Mouse (Mus musculus) stomach, postnatal 0 days (tissue): ENCODE results near the gene Cebpg. TPM values are rescaled to one million over a fixed set of nuclear protein-coding genes. Genes with fewer than 3 reads are reported as not detected.

ENCODE experiments used
- ATAC-seq: fragments of 200-750 bp; cut with Nextera tagmentation; 2 replicates; pipeline ENCODE4 v1.8.0; 2017; ENCODE audit not compliant: low FRiP score, low TSS enrichment
- DNase-seq: peaks from one replicate; pipeline ENCODE4 v3.0.0-alpha.2; 2016; ENCODE audit warnings: low spot score
- H3K27ac ChIP-seq: fragments of 300-500 bp; sonication (generic); replicated peaks from 2 replicates; pipeline ENCODE4 v1.5.1; 2014; ENCODE audit warnings: mild to moderate bottlenecking, control low read depth
- H3K27me3 ChIP-seq: fragments of 300-500 bp; sonication (generic); 2 replicates; pipeline ENCODE4 v1.6.1; 2014; ENCODE audit warnings: low read length; ENCODE audit not compliant: control insufficient read depth, insufficient read depth
- H3K36me3 ChIP-seq: fragments of 300-500 bp; sonication (generic); 2 replicates; pipeline ENCODE4 v1.6.1; 2014; ENCODE audit warnings: low read length, mixed read lengths; ENCODE audit not compliant: control insufficient read depth, insufficient read depth
- H3K4me1 ChIP-seq: fragments of 300-500 bp; sonication (generic); replicated peaks from 2 replicates; pipeline ENCODE4 v1.6.1; 2014; ENCODE audit warnings: antibody characterized with exemption; ENCODE audit not compliant: control insufficient read depth, insufficient read depth
- H3K4me2 ChIP-seq: fragments of 300-500 bp; sonication (generic); replicated peaks from 2 replicates; pipeline ENCODE4 v1.6.1; 2014; ENCODE audit warnings: low read depth, mild to moderate bottlenecking, control low read depth, moderate library complexity
- H3K4me3 ChIP-seq: fragments of 300-500 bp; sonication (generic); 2 replicates; pipeline ENCODE4 v1.5.1; 2014; ENCODE audit warnings: low read depth, low read length, control low read depth
- H3K9ac ChIP-seq: fragments of 300-500 bp; sonication (generic); 2 replicates; pipeline ENCODE4 v1.6.1; 2014; ENCODE audit warnings: mild to moderate bottlenecking, low read length, control low read depth, mixed read lengths
- H3K9me3 ChIP-seq: fragments of 300-500 bp; sonication (generic); 2 replicates; pipeline ENCODE4 v1.6.1; 2016; ENCODE audit warnings: low read length; ENCODE audit not compliant: control insufficient read depth
- CTCF ChIP-seq: IDR thresholded peaks from 2 replicates; pipeline ENCODE4 v1.5.1; 2016; ENCODE audit warnings: antibody characterized with exemption, low read depth, mild to moderate bottlenecking, moderate library complexity
- EP300 ChIP-seq: optimal IDR thresholded peaks from 2 replicates; pipeline ENCODE3; 2016; ENCODE audit warnings: antibody characterized with exemption
- WGBS: fragments of 180-500 bp; shearing (Covaris S2); extraction: QIAGEN DNeasy Blood & Tissue Kit; methylation state at CpG from one replicate; pipeline ENCODE4 v1.1.7; 2014; 5-methylcytosine and 5-hydroxymethylcytosine counted together
- polyA plus RNA-seq: library from polyadenylated mRNA; unstranded; fragments of >200 nt; fragmentation: Nextera tagmentation; extraction: Ambion mirVana; gene quantifications from 2 replicates; pipeline ENCODE4 v1.2.1, GENCODE M21; 2015

Cebpg gene
- polyA plus RNA-seq, 1 experiment from 2014 or later: 29.7 TPM

DNA sequence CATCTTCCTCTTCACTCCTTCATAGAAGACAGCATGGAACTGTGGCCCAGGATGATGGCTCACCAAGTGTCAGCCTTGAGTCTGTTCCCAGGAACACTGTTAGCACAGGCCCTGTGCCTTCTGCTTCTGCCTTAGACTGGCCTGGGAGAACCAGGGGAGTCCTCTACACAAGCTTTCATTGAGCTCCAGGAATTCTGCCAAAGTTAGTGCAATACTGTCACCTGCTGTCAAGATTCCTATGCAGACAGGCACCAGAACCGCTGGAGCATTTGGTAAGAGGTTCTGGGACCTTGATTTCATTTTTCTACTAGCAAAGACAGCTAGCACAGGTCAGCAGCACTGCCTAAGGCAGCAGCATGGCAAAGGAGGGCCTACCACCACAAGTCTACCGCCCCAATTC lies 11.7 kb downstream of the Cebpg start:
- TF ChIP-seq CTCF: no peak
- no peak for TF ChIP-seq EP300
- no peak overlapping the region for H3K27ac ChIP-seq
- DNase-seq (no peak), ATAC-seq (no peak)
- WGBS: 84% methylated on average over 2 of the region's 2 CpGs
- H3K36me3 ChIP-seq: peaks cover 17% of the 10 kb centered on the region
- no peak overlapping the region for H3K4me3 ChIP-seq
- no peaks in the 10 kb centered on the region for H3K27me3 ChIP-seq
- no peaks in the 10 kb centered on the region for H3K9me3 ChIP-seq
- H3K4me1 ChIP-seq: no peaks in the 10 kb centered on the region
- no peak overlapping the region for H3K4me2 ChIP-seq
- H3K9ac ChIP-seq: no peak overlapping the region

DNA sequence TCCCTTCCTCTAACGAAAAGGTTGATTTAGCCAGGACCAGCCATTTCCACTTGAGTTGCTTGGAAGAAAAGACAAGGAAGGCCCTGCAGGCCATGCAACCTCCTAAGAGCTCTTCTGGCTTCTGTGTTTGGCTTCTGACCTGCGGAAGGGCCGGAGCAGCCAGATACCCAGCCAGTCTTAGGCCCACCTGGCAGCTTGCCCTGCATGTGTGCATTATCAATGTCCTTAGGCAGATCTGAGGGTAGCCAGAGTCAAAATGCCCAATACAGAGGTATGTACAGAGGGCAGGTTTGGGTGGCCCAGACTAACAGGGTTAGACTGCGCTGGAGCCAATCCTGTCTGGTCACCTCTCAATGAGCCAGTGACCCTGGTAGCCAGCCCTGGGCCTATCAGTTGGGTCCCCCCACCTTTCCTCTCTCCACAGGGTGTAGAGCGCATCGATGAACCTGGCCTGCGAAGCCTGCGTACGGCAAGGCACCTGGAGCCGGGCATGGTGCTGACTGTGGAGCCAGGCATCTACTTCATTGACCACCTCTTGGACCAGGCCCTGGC lies 13.0 kb downstream of the Cebpg start:
- Histone ChIP-seq H3K9ac (no peak overlapping the region), H3K36me3 (peaks cover 17% of the 10 kb centered on the region), H3K9me3 (no peaks in the 10 kb centered on the region), H3K4me3 (no peak overlapping the region), H3K27ac (no peak overlapping the region), H3K4me2 (no peak overlapping the region), H3K4me1 (no peaks in the 10 kb centered on the region), H3K27me3 (no peaks in the 10 kb centered on the region)
- no peak for TF ChIP-seq EP300
- no peak for TF ChIP-seq CTCF
- WGBS: 92% methylated on average over 10 of the region's 10 CpGs
- DNase-seq: no peak
- ATAC-seq: no peak

DNA sequence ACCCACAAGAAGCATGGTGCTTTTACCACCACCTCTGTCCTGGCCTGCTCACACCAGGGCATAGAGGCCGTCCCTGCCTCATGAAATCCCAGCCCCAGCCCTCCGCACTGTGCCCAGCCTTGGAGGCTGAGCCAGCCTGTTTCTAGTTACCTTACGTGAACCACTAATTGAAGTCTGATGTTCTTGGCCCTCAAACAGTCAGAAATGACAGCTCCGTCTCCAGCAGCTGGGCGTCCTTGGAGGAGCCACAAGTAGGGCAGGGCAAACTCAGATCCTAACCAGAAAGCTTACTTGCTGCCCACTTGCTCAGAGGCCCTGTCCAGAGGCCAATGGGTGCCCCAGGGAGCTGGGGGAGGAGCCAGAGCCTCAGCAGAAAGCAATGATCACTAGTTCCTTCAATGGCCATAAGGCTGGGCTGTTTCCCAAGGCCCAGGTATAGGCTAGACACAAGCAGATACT lies 13.6 kb downstream of the Cebpg start:
- DNase-seq (peak; percentile 24), ATAC-seq (no peak)
- H3K4me2 ChIP-seq: no peak overlapping the region
- no peaks in the 10 kb centered on the region for H3K4me1 ChIP-seq
- no peaks in the 10 kb centered on the region for H3K9me3 ChIP-seq
- no peak overlapping the region for H3K9ac ChIP-seq
- H3K27me3 ChIP-seq: no peaks in the 10 kb centered on the region
- no peak overlapping the region for H3K4me3 ChIP-seq
- TF ChIP-seq CTCF (peak; percentile 23; the same call in 1 of the 2 replicates), EP300 (no peak)
- 94% methylated on average over 5 of the region's 5 CpGs for WGBS
- no peak overlapping the region for H3K27ac ChIP-seq
- peaks cover 17% of the 10 kb centered on the region for H3K36me3 ChIP-seq

DNA sequence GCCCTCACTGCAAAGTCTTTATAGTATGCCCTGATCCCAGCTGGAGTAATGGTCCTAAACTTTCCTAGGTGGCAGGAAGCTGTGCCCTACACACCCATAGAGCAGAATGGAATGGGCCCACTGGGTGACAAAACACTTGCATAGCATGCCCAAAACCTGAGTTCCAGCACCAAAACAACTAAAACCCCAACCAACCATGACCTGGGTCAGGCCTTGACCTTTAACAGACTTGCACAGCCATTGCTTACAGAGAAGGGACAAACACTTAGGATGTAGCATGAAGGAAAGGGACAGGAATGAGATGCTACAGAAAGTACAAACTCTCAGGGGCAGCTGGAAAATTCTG lies 14.2 kb downstream of the Cebpg start:
- H3K4me1 ChIP-seq: no peaks in the 10 kb centered on the region
- no peaks in the 10 kb centered on the region for H3K9me3 ChIP-seq
- no peak for ATAC-seq
- DNase-seq: peak; percentile 9
- no peaks in the 10 kb centered on the region for H3K27me3 ChIP-seq
- no peak overlapping the region for H3K4me2 ChIP-seq
- no peak overlapping the region for H3K27ac ChIP-seq
- no peak overlapping the region for H3K9ac ChIP-seq
- TF ChIP-seq EP300 (no peak), CTCF (no peak)
- peaks cover 17% of the 10 kb centered on the region for H3K36me3 ChIP-seq
- H3K4me3 ChIP-seq: no peak overlapping the region

DNA sequence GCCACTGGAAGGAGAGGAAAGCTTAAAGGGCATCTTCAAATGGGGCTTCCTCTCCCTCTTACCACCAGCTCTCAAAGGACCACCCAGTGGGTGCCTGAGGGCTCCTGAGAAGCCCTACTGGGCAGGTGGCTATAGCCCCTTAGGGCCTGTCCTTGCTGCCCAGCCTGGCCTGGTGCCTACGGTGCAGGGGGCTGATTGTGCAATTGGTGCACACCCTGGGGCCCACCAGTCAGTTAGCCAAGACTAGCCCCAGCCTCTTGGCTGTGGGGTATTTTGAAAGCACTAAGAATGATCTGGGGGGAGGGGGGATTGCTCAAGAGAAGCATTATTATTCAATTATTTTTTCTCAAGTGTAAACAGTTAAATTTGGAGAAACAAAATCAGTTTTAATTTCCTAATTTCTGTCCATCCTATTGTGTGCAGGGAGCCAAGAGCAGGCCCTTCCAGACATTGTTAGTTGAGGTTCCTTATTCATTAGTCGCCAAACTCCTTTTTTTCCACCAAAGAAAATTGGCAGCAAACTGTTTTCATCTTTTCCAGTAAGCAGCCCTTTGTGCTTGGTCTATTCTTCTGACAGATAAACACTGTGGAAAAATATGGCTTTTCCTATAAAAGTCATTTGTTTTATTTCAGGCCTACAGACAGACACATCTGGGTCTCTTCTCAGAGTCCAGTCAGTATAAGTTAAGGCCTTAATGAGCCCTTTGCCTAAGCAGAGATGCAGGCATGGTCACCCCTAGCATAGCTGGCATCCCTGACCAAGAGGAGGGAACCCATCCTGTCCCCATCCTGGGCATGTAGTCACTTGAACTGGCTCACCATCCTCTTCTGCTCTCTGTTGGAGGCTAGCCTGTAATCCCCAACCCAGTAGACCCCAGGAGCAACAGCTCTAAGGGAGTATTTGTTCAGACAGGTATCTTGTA lies 14.8 kb downstream of the Cebpg start:
- H3K4me3 ChIP-seq: no peak overlapping the region
- TF ChIP-seq EP300: no peak
- no peak for TF ChIP-seq CTCF
- H3K27ac ChIP-seq: no peak overlapping the region
- ATAC-seq (no peak; the same call in 1 of the 2 replicates), DNase-seq (peak; percentile 17)
- H3K4me2 ChIP-seq: no peak overlapping the region
- H3K9ac ChIP-seq: no peak overlapping the region
- H3K4me1 ChIP-seq: no peaks in the 10 kb centered on the region
- H3K36me3 ChIP-seq: peaks cover 17% of the 10 kb centered on the region
- 63% methylated on average over 2 of the region's 2 CpGs for WGBS
- no peaks in the 10 kb centered on the region for H3K9me3 ChIP-seq
- no peaks in the 10 kb centered on the region for H3K27me3 ChIP-seq
